Mouse (Mus musculus): ENCODE measurements around the gene Timp2. TPM values are rescaled to one million over a fixed set of nuclear protein-coding genes. Genes with fewer than 3 reads are reported as not detected.
A peak's percentile ranks its signal among the peaks of the same experiment; 100 is the strongest.

The Timp2 gene
- total RNA-seq, 2 experiments from 2014 or later = 65.4 to 89.1 TPM

- no peak for DNase-seq (ENCODE audit: low spot score)
Measured at GRCm38 (mm10) chr11:118371876-118372275, 16.3 kb upstream of the Timp2 start.

GRCm38 (mm10) chr11:118369657-118370056 lies 14.1 kb upstream of the Timp2 start:
- no peak for DNase-seq (ENCODE audit: low spot score)

GRCm38 (mm10) chr11:118369251-118369650 lies 13.7 kb upstream of the Timp2 start:
- DNase-seq (ENCODE audit: low spot score) = no peak

GRCm38 (mm10) chr11:118368330-118368729 lies 12.8 kb upstream of the Timp2 start:
- DNase-seq (ENCODE audit: low spot score) = no peak

- no peak for DNase-seq (ENCODE audit: low spot score)
Measured at GRCm38 (mm10) chr11:118366559-118366958, 11.0 kb upstream of the Timp2 start.

- peak; percentile 53 for DNase-seq (ENCODE audit: low spot score)
Measured at GRCm38 (mm10) chr11:118366108-118366507, 10.6 kb upstream of the Timp2 start.

GRCm38 (mm10) chr11:118365171-118365570 lies 9.6 kb upstream of the Timp2 start:
- peak; percentile 70 for DNase-seq (ENCODE audit: low spot score)

- DNase-seq (ENCODE audit: low spot score) = no peak
Measured at GRCm38 (mm10) chr11:118364021-118364420, 8.5 kb upstream of the Timp2 start.

GRCm38 (mm10) chr11:118362971-118363518 lies 7.5 kb upstream of the Timp2 start:
- peak; percentile 83 for DNase-seq (ENCODE audit: low spot score)

GRCm38 (mm10) chr11:118362501-118362900 lies 7.0 kb upstream of the Timp2 start:
- DNase-seq (ENCODE audit: low spot score) = no peak

- no peak for DNase-seq (ENCODE audit: low spot score)
Measured at GRCm38 (mm10) chr11:118360907-118361341, 5.4 kb upstream of the Timp2 start.

- DNase-seq (ENCODE audit: low spot score) = no peak
Measured at GRCm38 (mm10) chr11:118360491-118360890, 5.0 kb upstream of the Timp2 start.

GRCm38 (mm10) chr11:118355205-118355604 lies 335 bp downstream of the Timp2 start:
- peak; percentile 87 for DNase-seq (ENCODE audit: low spot score)

GRCm38 (mm10) chr11:118354636-118355191 lies 826 bp downstream of the Timp2 start:
- no peak for DNase-seq (ENCODE audit: low spot score)

- no peak for DNase-seq (ENCODE audit: low spot score)
Measured at GRCm38 (mm10) chr11:118349494-118349893, 6.0 kb downstream of the Timp2 start.

- DNase-seq (ENCODE audit: low spot score) = peak; percentile 52
Measured at GRCm38 (mm10) chr11:118348877-118349276, 6.7 kb downstream of the Timp2 start.

GRCm38 (mm10) chr11:118348419-118348818 lies 7.1 kb downstream of the Timp2 start:
- DNase-seq (ENCODE audit: low spot score) = no peak

- no peak for DNase-seq (ENCODE audit: low spot score)
Measured at GRCm38 (mm10) chr11:118347911-118348310, 7.6 kb downstream of the Timp2 start.

- no peak for DNase-seq (ENCODE audit: low spot score)
Measured at GRCm38 (mm10) chr11:118347391-118347790, 8.1 kb downstream of the Timp2 start.

- DNase-seq (ENCODE audit: low spot score) = no peak
Measured at GRCm38 (mm10) chr11:118346395-118347096, 9.0 kb downstream of the Timp2 start.

- DNase-seq (ENCODE audit: low spot score) = no peak
Measured at GRCm38 (mm10) chr11:118345693-118346092, 9.8 kb downstream of the Timp2 start.

GRCm38 (mm10) chr11:118343629-118344028 lies 11.9 kb downstream of the Timp2 start:
- DNase-seq (ENCODE audit: low spot score) = no peak

Data from gastrocnemius, adult 18-20 months (tissue).